Mouse (Mus musculus): Measurements from ENCODE around the gene Tmem117. TPM values are rescaled to one million over a fixed set of nuclear protein-coding genes. Genes with fewer than 3 reads are reported as not detected.
A peak's percentile ranks its signal among the peaks of the same experiment; 100 is the strongest.

The Tmem117 gene
- polyA plus RNA-seq, 1 experiment from 2014 or later: 0.78 TPM

- Histone ChIP-seq H3K27ac (no peak overlapping the region), H3K9me3 (no peaks in the 10 kb centered on the region), H3K9ac (no peak overlapping the region), H3K4me2 (no peak overlapping the region), H3K4me1 (peaks cover 13% of the 10 kb centered on the region), H3K4me3 (replicated peaks) (no peak overlapping the region), H3K36me3 (replicated peaks) (no peaks in the 10 kb centered on the region), H3K27me3 (peaks cover 13% of the 10 kb centered on the region)
- WGBS: 98% methylated on average over 2 of the region's 2 CpGs
- ATAC-seq (ENCODE audit: low FRiP score): no peak
Measured at GRCm38 (mm10) chr15:94861173-94861572, 232.1 kb downstream of the Tmem117 start.

- Histone ChIP-seq H3K4me2 (no peak overlapping the region), H3K9me3 (no peaks in the 10 kb centered on the region), H3K9ac (no peak overlapping the region), H3K4me1 (peaks cover 6% of the 10 kb centered on the region), H3K27ac (no peak overlapping the region), H3K27me3 (0 out of 2 replicates have a peak, but pooled peaks cover 2% of the 10 kb centered on the region), H3K36me3 (replicated peaks) (no peaks in the 10 kb centered on the region), H3K4me3 (replicated peaks) (no peak overlapping the region)
- 28% methylated on average over 1 of the region's 1 CpGs for WGBS
- ATAC-seq (ENCODE audit: low FRiP score): no peak
Measured at GRCm38 (mm10) chr15:94864134-94864533, 235.1 kb downstream of the Tmem117 start.

DNA sequence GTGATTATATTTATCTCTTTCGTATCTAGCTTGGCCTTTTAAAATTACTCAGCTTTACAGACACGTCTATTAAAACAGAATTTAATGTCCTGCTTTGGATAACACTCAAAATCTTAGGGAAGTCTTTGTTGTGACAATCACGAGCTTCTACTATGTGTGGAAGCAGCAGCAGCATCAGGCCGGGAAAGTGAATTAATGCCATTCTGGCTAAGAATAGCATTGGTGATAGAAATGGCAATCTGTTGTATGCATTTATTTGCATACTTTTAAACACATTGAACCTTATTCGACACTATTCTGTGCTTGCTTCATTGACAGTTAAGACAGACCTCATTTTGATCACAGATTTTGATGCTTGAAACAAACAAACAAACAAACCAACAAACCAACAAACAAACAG is 239.3 kb downstream of the Tmem117 start:
- Histone ChIP-seq H3K27me3 (0 out of 2 replicates have a peak, but pooled peaks cover 2% of the 10 kb centered on the region), H3K36me3 (replicated peaks) (no peaks in the 10 kb centered on the region)
- ATAC-seq (ENCODE audit: low FRiP score): no peak

GRCm38 (mm10) chr15:94885026-94885425 is 256.0 kb downstream of the Tmem117 start:
- WGBS: 73% methylated on average over 4 of the region's 4 CpGs
- Histone ChIP-seq H3K27me3 (no peaks in the 10 kb centered on the region), H3K36me3 (replicated peaks) (no peaks in the 10 kb centered on the region), H3K4me1 (peaks cover 3% of the 10 kb centered on the region; the same call in 1 of the 2 replicates), H3K9me3 (no peaks in the 10 kb centered on the region), H3K4me2 (no peak overlapping the region), H3K27ac (no peak overlapping the region), H3K4me3 (replicated peaks) (no peak overlapping the region), H3K9ac (no peak overlapping the region)
- ATAC-seq (ENCODE audit: low FRiP score): no peak

More for the DNA sequence above, 239.3 kb downstream of the Tmem117 start:
- Histone ChIP-seq H3K4me2 (no peak overlapping the region), H3K4me1 (peaks cover 6% of the 10 kb centered on the region), H3K27ac (no peak overlapping the region), H3K9ac (no peak overlapping the region), H3K4me3 (replicated peaks) (no peak overlapping the region), H3K9me3 (no peaks in the 10 kb centered on the region)
- 69% methylated on average over 5 of the region's 5 CpGs for WGBS

- Histone ChIP-seq H3K27ac (no peak overlapping the region), H3K27me3 (no peaks in the 10 kb centered on the region), H3K4me2 (no peak overlapping the region), H3K9me3 (no peaks in the 10 kb centered on the region), H3K4me3 (replicated peaks) (no peak overlapping the region), H3K36me3 (replicated peaks) (no peaks in the 10 kb centered on the region), H3K4me1 (peaks cover 9% of the 10 kb centered on the region), H3K9ac (no peak overlapping the region)
- ATAC-seq (ENCODE audit: low FRiP score): no peak
- WGBS: 91% methylated on average over 1 of the region's 1 CpGs
Measured at GRCm38 (mm10) chr15:94893201-94893600, 264.2 kb downstream of the Tmem117 start.

- WGBS: 30% methylated on average over 5 of the region's 5 CpGs
- Histone ChIP-seq H3K36me3 (replicated peaks) (no peaks in the 10 kb centered on the region), H3K27me3 (no peaks in the 10 kb centered on the region), H3K27ac (no peak overlapping the region), H3K9ac (no peak overlapping the region), H3K4me1 (peaks cover 9% of the 10 kb centered on the region), H3K9me3 (no peaks in the 10 kb centered on the region), H3K4me2 (no peak overlapping the region), H3K4me3 (replicated peaks) (no peak overlapping the region)
- no peak for ATAC-seq (ENCODE audit: low FRiP score)
Measured at GRCm38 (mm10) chr15:94894086-94894485, 265.1 kb downstream of the Tmem117 start.

DNA sequence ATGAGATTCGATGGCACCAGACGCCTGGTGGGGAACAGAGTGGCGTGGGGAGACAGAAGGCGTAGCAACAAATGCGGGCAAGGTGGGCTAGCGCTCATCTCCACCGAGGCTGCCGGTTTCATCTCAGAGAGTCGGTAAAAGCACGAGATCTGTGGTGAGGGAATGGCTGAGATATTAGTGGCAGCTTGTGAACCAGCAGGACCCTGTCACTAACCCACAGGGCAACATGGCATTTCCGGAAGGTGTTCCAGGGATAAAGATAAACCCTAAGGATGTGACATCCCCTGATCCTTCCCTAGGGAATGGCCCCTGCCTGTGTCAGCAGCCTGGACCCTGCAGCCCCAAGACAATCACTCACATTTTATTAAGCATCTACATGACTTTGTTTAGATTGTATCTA is 266.6 kb downstream of the Tmem117 start:
- 93% methylated on average over 11 of the region's 11 CpGs for WGBS
- Histone ChIP-seq H3K27ac (no peak overlapping the region), H3K36me3 (replicated peaks) (no peaks in the 10 kb centered on the region), H3K27me3 (no peaks in the 10 kb centered on the region), H3K9ac (no peak overlapping the region), H3K4me3 (replicated peaks) (no peak overlapping the region), H3K4me1 (peaks cover 9% of the 10 kb centered on the region), H3K9me3 (no peaks in the 10 kb centered on the region), H3K4me2 (no peak overlapping the region)
- ATAC-seq (ENCODE audit: low FRiP score): no peak

GRCm38 (mm10) chr15:94903188-94903587 is 274.2 kb downstream of the Tmem117 start:
- no peak overlapping the region for H3K27ac ChIP-seq
- no peak overlapping the region for H3K4me3 ChIP-seq (replicated peaks)
- H3K9ac ChIP-seq: no peak overlapping the region
- no peaks in the 10 kb centered on the region for H3K27me3 ChIP-seq
- no peaks in the 10 kb centered on the region for H3K36me3 ChIP-seq (replicated peaks)
- WGBS: 93% methylated on average over 1 of the region's 1 CpGs
- H3K4me1 ChIP-seq: no peaks in the 10 kb centered on the region
- no peak for ATAC-seq (ENCODE audit: low FRiP score)
- no peak overlapping the region for H3K4me2 ChIP-seq
- H3K9me3 ChIP-seq: no peaks in the 10 kb centered on the region

GRCm38 (mm10) chr15:94904672-94905407 is 275.8 kb downstream of the Tmem117 start:
- 48% methylated on average over 11 of the region's 11 CpGs for WGBS
- H3K27me3 ChIP-seq: no peaks in the 10 kb centered on the region
- no peak for ATAC-seq (ENCODE audit: low FRiP score)
- H3K36me3 ChIP-seq (replicated peaks): no peaks in the 10 kb centered on the region
- H3K4me2 ChIP-seq: no peak overlapping the region
- H3K4me1 ChIP-seq: no peaks in the 10 kb centered on the region
- H3K9me3 ChIP-seq: no peaks in the 10 kb centered on the region
- no peak overlapping the region for H3K27ac ChIP-seq
- no peak overlapping the region for H3K9ac ChIP-seq
- no peak overlapping the region for H3K4me3 ChIP-seq (replicated peaks)

- ATAC-seq (ENCODE audit: low FRiP score): no peak
- H3K4me2 ChIP-seq: no peak overlapping the region
- H3K9ac ChIP-seq: no peak overlapping the region
- 38% methylated on average over 1 of the region's 1 CpGs for WGBS
- H3K4me1 ChIP-seq: peaks cover 3% of the 10 kb centered on the region; the same call in 1 of the 2 replicates
- H3K27me3 ChIP-seq: no peaks in the 10 kb centered on the region
- no peak overlapping the region for H3K4me3 ChIP-seq (replicated peaks)
- no peaks in the 10 kb centered on the region for H3K36me3 ChIP-seq (replicated peaks)
- no peaks in the 10 kb centered on the region for H3K9me3 ChIP-seq
- no peak overlapping the region for H3K27ac ChIP-seq
Measured at GRCm38 (mm10) chr15:94921672-94922071, 292.6 kb downstream of the Tmem117 start.

DNA sequence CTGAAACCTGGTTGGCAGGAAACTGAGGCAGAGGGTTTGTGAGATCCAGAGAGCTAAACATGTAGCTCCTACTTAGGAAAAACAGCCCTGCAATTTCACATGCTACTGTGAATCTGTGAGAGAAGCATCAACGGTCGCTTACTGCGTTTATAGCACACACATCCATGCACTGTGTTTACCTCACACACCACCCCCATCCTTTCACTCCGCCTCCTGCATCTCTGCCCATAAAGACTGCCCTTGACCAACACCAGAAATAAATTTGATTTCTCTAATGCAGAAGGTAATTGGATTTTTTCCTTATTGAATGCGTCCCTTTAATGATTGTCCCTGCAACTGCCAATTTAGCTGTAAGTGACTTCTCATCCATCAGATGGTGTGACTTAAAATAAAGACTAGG is 299.0 kb downstream of the Tmem117 start:
- H3K4me2 ChIP-seq: no peak overlapping the region
- no peak overlapping the region for H3K4me3 ChIP-seq (replicated peaks)
- H3K27me3 ChIP-seq: no peaks in the 10 kb centered on the region
- H3K4me1 ChIP-seq: peaks cover 2% of the 10 kb centered on the region; the same call in 1 of the 2 replicates
- ATAC-seq (ENCODE audit: low FRiP score): no peak
- H3K36me3 ChIP-seq (replicated peaks): no peaks in the 10 kb centered on the region
- no peaks in the 10 kb centered on the region for H3K9me3 ChIP-seq
- no peak overlapping the region for H3K9ac ChIP-seq
- 0 out of 2 replicates have a peak overlapping the region, but pooled peaks have one; percentile 2 for H3K27ac ChIP-seq
- WGBS: 77% methylated on average over 5 of the region's 5 CpGs

DNA sequence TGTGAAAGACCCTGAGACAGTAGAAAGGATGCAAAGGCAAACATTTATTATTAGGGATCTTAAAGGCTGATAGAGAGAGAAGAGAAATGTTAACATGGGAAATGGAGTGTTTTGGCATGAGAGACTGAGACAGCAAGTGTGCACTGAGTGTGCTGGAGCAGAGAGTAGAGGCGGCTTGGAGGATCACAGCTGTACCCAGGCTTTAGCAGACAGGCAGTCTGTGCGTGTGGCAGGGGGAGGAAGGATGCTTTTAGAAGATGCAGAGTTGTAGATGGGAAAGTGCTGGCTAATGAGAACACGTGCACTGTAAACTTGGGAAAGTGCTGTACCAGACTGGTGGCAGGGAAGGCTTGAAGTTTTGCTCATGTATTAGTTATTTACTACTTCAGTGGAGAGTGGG is 301.7 kb downstream of the Tmem117 start:
- H3K27me3 ChIP-seq: no peaks in the 10 kb centered on the region
- H3K27ac ChIP-seq: no peak overlapping the region
- H3K36me3 ChIP-seq (replicated peaks): no peaks in the 10 kb centered on the region
- H3K4me3 ChIP-seq (replicated peaks): no peak overlapping the region
- no peak for ATAC-seq (ENCODE audit: low FRiP score)
- 42% methylated on average over 3 of the region's 3 CpGs for WGBS
- H3K4me2 ChIP-seq: no peak overlapping the region
- no peak overlapping the region for H3K9ac ChIP-seq
- H3K9me3 ChIP-seq: no peaks in the 10 kb centered on the region
- peaks cover 6% of the 10 kb centered on the region; the same call in 1 of the 2 replicates for H3K4me1 ChIP-seq

DNA sequence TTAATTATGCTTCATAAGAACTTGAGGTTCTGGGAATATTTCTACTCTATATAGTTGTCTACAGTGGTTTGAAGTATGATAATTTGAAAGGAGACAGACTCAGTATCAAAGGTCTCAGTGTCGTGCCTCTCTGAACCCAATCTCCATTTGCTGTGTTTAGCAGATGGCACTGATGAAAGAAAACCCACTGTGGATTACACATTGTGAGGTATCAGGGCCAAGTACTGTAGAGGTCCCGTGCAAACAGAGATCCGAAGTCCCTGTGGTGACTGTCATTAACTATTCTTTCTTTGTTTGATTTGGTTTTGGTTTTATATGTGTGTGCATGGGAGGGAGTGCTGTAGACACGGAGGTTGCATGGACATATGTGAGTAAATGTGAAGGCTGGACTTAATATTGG is 304.0 kb downstream of the Tmem117 start:
- ATAC-seq (ENCODE audit: low FRiP score): 0 out of 2 replicates have a peak, but pooled peaks have one; percentile 27
- Histone ChIP-seq H3K27ac (no peak overlapping the region), H3K4me1 (peaks cover 6% of the 10 kb centered on the region; the same call in 1 of the 2 replicates), H3K36me3 (replicated peaks) (no peaks in the 10 kb centered on the region), H3K9ac (no peak overlapping the region), H3K4me3 (replicated peaks) (no peak overlapping the region), H3K4me2 (no peak overlapping the region), H3K9me3 (no peaks in the 10 kb centered on the region), H3K27me3 (no peaks in the 10 kb centered on the region)
- WGBS: 77% methylated on average over 4 of the region's 4 CpGs

Data from forebrain, embryonic 12.5 days (tissue).